Comparison of ENCODE assay signal across 11 mouse cellular contexts in the genomic region with DNA sequence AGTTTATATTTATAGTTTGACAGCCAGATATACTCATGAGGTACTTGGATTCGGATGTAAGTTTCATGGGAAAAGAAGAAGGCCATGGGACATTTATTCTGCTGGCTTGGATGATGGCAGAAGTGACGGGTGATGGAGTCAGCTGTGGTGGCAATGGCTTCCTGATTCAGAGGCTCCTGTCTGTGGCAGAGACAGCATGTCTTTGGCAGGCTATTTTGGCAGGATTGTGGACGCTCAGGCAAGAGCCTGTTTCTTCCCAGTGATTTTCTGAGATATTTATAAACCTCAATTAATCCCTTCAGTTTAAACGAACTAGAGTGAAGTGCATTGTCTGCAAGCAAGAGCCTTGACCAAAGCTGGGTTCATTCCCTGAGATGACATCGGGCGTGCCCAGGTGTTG.
"Had no signal": no experiment of that assay in that cellular context is flagged by ENCODE, and none has a peak within 500 bp of the region (broad histone marks: within the 10 kb centered on the region; RNA-seq: fewer than 3 reads in every experiment).

No protein-coding gene starts in this region.

- DNase-seq: gastrocnemius, postnatal 14 days; gastrocnemius, postnatal 36 days; heart, adult 18-20 months; heart, postnatal 10 days; kidney, adult 11 months; kidney, adult 2 months; kidney, adult 9 months; kidney, postnatal 14 days; kidney, postnatal 36 days; left cerebral cortex, postnatal 4 days; lung, adult 18-20 months had no signal
